Mouse (Mus musculus) brain, adult 2 months (tissue): ENCODE data around the gene Gm5105.

Experiments used
- DNase-seq: peaks from one replicate; pipeline ENCODE4 v3.0.0; 2011; ENCODE audit warnings: low read depth, low spot score

The Gm5105 gene

GRCm38 (mm10) chr3:138027575-138028362 is 39.4 kb downstream of the Gm5105 start:
- DNase-seq = peak; percentile 66

- DNase-seq = peak; percentile 98
Observed at GRCm38 (mm10) chr3:138026286-138026685, 40.9 kb downstream of the Gm5105 start.

GRCm38 (mm10) chr3:138022651-138023050 is 44.5 kb downstream of the Gm5105 start:
- DNase-seq = no peak

- no peak for DNase-seq
Observed at GRCm38 (mm10) chr3:138022003-138022402, 45.2 kb downstream of the Gm5105 start.

GRCm38 (mm10) chr3:138016810-138017209 is 50.4 kb downstream of the Gm5105 start:
- peak; percentile 8 for DNase-seq

- DNase-seq = no peak
Observed at GRCm38 (mm10) chr3:138014725-138015124, 52.5 kb downstream of the Gm5105 start.

GRCm38 (mm10) chr3:138012351-138012750 is 54.8 kb downstream of the Gm5105 start:
- DNase-seq = no peak

- DNase-seq = no peak
Observed at GRCm38 (mm10) chr3:138008152-138008551, 59.0 kb downstream of the Gm5105 start.

GRCm38 (mm10) chr3:138006896-138007295 is 60.3 kb downstream of the Gm5105 start:
- no peak for DNase-seq

- no peak for DNase-seq
Observed at GRCm38 (mm10) chr3:138003264-138003663, 63.9 kb downstream of the Gm5105 start.

GRCm38 (mm10) chr3:138002545-138002944 is 64.6 kb downstream of the Gm5105 start:
- no peak for DNase-seq

GRCm38 (mm10) chr3:138001865-138002264 is 65.3 kb downstream of the Gm5105 start:
- no peak for DNase-seq

GRCm38 (mm10) chr3:138000724-138001069 is 66.5 kb downstream of the Gm5105 start:
- DNase-seq = peak; percentile 20

GRCm38 (mm10) chr3:138000062-138000723 is 67.0 kb downstream of the Gm5105 start:
- DNase-seq = no peak

GRCm38 (mm10) chr3:137999224-137999790 is 67.9 kb downstream of the Gm5105 start:
- no peak for DNase-seq
